Mouse (Mus musculus): ENCODE results near the gene Cyp2r1.
"Not testable (repeated sequence)": the region's sequence is repeated elsewhere in the genome, so short reads cannot be mapped to it uniquely, and the experiment has no call there.

Cyp2r1 gene

GRCm38 (mm10) chr7:114562531-114563241 lies at the start of gene Cyp2r1:
Gene Cyp2r1 (minus strand): TSS chr7:114562972.
- peak; percentile 92 for DNase-seq

GRCm38 (mm10) chr7:114594391-114594790 lies 31.6 kb upstream of the Cyp2r1 start:
- not testable (repeated sequence) for DNase-seq

- no peak for DNase-seq
Observed at GRCm38 (mm10) chr7:114582441-114582840, 19.7 kb upstream of the Cyp2r1 start.

GRCm38 (mm10) chr7:114581200-114581599 lies 18.4 kb upstream of the Cyp2r1 start:
- DNase-seq: no peak

GRCm38 (mm10) chr7:114580426-114580825 lies 17.7 kb upstream of the Cyp2r1 start:
- peak; percentile 46 for DNase-seq

- no peak for DNase-seq
Observed at GRCm38 (mm10) chr7:114577665-114578064, 14.9 kb upstream of the Cyp2r1 start.

- no peak for DNase-seq
Observed at GRCm38 (mm10) chr7:114576931-114577330, 14.2 kb upstream of the Cyp2r1 start.

GRCm38 (mm10) chr7:114573866-114574265 lies 11.1 kb upstream of the Cyp2r1 start:
- not testable (repeated sequence) for DNase-seq

- DNase-seq: no peak
Observed at GRCm38 (mm10) chr7:114536179-114536578, 26.6 kb downstream of the Cyp2r1 start.

GRCm38 (mm10) chr7:114526245-114526644 lies 36.5 kb downstream of the Cyp2r1 start:
- DNase-seq: no peak

GRCm38 (mm10) chr7:114520122-114520521 lies 42.6 kb downstream of the Cyp2r1 start:
- DNase-seq: no peak

GRCm38 (mm10) chr7:114508879-114509278 lies 53.9 kb downstream of the Cyp2r1 start:
- DNase-seq: no peak
